Mouse (Mus musculus) hindbrain, embryonic 10.5 days (tissue): ENCODE data around the gene Rps15a. TPM values are rescaled to one million over a fixed set of nuclear protein-coding genes. Genes with fewer than 3 reads are reported as not detected.

Experiments used
- DNase-seq: peaks from one replicate; pipeline ENCODE4 v3.0.0-alpha.2; 2017; ENCODE audit warnings: low spot score
- H3K27ac ChIP-seq: fragments of 300-500 bp; sonication (generic); 2 replicates; pipeline ENCODE4 v1.5.1; 2016; ENCODE audit warnings: mild to moderate bottlenecking, moderate library complexity
- H3K27me3 ChIP-seq: fragments of 300-500 bp; sonication (generic); 2 replicates; pipeline ENCODE4 v1.6.1; 2016; ENCODE audit warnings: mild to moderate bottlenecking; ENCODE audit not compliant: poor library complexity, insufficient read depth, severe bottlenecking
- H3K36me3 ChIP-seq: fragments of 300-500 bp; sonication (generic); 2 replicates; pipeline ENCODE4 v1.6.1; 2016; ENCODE audit warnings: mild to moderate bottlenecking, moderate library complexity
- H3K4me1 ChIP-seq: fragments of 300-500 bp; sonication (generic); replicated peaks from 2 replicates; pipeline ENCODE4 v1.6.1; 2016; ENCODE audit warnings: mild to moderate bottlenecking
- H3K4me3 ChIP-seq: fragments of 300-500 bp; sonication (generic); 2 replicates; pipeline ENCODE4 v1.5.1; 2016; ENCODE audit warnings: mild to moderate bottlenecking, moderate library complexity
- H3K9me3 ChIP-seq: fragments of 300-500 bp; sonication (generic); 2 replicates; pipeline ENCODE4 v1.6.1; 2016; ENCODE audit warnings: mild to moderate bottlenecking, moderate library complexity
- WGBS: fragments of 180-500 bp; shearing (Covaris S2); methylation state at CpG from one replicate; pipeline ENCODE4 v1.1.7; 2016; 5-methylcytosine and 5-hydroxymethylcytosine counted together
- polyA plus RNA-seq: library from polyadenylated mRNA; unstranded; fragments of >200 nt; fragmentation: Nextera tagmentation; extraction: Ambion mirVana; gene quantifications from 2 replicates; pipeline ENCODE4 v1.2.1, GENCODE M21; 2016

Gene Rps15a
- polyA plus RNA-seq, 1 experiment from 2014 or later, result 573 TPM

DNA sequence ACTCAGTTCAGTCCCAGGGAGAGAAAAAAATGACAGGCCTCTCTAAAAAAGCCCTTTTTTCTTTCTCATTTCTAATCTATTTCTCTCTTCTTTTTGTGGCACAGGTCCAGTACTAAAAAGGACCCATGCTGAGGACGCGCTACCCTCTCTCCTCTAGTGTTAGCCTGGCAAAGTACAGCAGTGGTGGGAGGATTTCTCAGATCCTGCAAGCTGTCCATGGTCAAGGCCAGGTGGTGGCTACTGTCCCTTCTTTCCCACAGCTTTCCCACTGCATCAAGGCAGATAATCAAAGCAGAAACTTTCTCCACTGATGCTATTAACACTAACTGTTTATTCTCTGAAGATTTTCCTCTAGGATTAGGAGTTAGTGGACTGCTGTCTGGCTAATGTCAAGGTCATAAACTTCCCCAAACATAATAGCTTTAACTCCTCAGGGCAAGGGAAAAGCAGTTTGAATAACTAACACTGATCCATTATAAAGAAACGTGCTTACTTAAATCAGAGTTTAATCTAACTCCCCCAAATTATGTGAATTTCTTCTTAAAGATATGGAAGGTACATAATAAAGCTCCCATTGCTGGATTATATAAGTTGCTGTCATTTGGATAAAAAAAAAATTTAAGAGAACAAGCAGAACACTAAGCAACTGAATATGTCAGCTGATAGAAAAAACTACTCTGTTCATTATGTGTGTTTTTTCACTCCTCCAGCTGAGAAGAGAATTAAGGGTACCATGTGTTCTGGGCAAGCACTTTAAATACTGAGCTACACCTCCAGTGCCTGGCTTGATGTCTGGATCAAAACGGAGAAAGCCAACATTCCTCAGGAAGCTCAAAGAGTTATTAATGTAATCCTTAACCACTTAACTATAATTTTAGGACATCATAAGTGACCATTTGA is 7.8 kb upstream of the Rps15a start:
- peaks cover 23% of the 10 kb centered on the region for H3K4me1 ChIP-seq
- no peaks in the 10 kb centered on the region for H3K9me3 ChIP-seq
- peaks cover 80% of the 10 kb centered on the region for H3K36me3 ChIP-seq
- H3K27me3 ChIP-seq, result no peaks in the 10 kb centered on the region
- H3K27ac ChIP-seq, result no peak overlapping the region
- no peak for DNase-seq
- no peak overlapping the region for H3K4me3 ChIP-seq
- WGBS, result 95% methylated on average over 4 of the region's 4 CpGs

DNA sequence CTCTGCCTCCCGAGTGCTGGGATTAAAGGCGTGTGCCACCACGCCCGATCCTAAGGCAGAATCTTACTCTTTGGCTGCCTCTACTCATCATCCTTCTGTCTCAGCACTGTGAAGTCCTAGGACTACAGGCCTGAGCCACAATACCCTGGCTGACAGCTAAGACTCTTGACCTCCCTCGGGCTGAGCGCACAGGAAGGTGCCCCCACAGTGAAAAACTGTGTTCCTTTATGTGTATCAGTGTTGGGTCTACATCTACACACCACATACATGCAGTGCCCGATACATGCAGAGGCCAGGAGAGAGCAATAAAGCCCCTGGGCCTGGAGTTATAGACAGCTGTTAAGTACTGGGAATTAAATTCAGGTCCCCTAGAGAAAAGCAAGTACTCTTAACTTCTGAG is 6.2 kb upstream of the Rps15a start:
- 97% methylated on average over 7 of the region's 7 CpGs for WGBS
- Histone ChIP-seq H3K9me3 (no peaks in the 10 kb centered on the region), H3K27ac (no peak overlapping the region), H3K4me1 (peaks cover 17% of the 10 kb centered on the region), H3K36me3 (peaks cover 88% of the 10 kb centered on the region), H3K27me3 (no peaks in the 10 kb centered on the region), H3K4me3 (no peak overlapping the region)
- DNase-seq, result no peak

DNA sequence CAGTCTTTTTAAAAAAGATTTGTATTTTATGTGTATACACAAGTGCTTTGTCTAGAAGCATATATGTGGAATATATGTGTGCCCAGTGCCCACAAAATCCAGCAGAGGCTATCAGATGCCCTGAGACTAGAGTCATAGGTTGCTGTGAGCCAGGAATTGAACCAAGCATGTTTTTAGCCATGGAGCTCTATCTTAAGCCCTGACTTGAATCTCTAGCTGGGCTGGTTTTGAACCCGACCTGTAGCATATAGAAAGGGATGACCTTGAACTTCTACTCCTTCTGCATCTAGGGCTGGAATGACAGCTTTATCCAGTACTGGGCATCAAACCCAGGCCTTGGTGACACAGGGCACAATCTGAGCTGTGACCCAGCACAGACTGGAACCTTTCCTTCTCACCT is 4.7 kb upstream of the Rps15a start:
- H3K4me1 ChIP-seq, result peaks cover 11% of the 10 kb centered on the region
- H3K36me3 ChIP-seq, result peaks cover 72% of the 10 kb centered on the region
- H3K9me3 ChIP-seq, result no peaks in the 10 kb centered on the region
- 91% methylated on average over 1 of the region's 1 CpGs for WGBS
- no peak for DNase-seq
- H3K27me3 ChIP-seq, result no peaks in the 10 kb centered on the region
- no peak overlapping the region for H3K4me3 ChIP-seq
- H3K27ac ChIP-seq, result no peak overlapping the region

GRCm38 (mm10) chr7:118119946-118120345 is 4.0 kb upstream of the Rps15a start:
- no peak for DNase-seq
- H3K9me3 ChIP-seq, result no peaks in the 10 kb centered on the region
- H3K36me3 ChIP-seq, result peaks cover 71% of the 10 kb centered on the region
- H3K27ac ChIP-seq, result no peak overlapping the region
- 94% methylated on average over 5 of the region's 5 CpGs for WGBS
- no peaks in the 10 kb centered on the region for H3K27me3 ChIP-seq
- peaks cover 13% of the 10 kb centered on the region for H3K4me1 ChIP-seq
- H3K4me3 ChIP-seq, result no peak overlapping the region

DNA sequence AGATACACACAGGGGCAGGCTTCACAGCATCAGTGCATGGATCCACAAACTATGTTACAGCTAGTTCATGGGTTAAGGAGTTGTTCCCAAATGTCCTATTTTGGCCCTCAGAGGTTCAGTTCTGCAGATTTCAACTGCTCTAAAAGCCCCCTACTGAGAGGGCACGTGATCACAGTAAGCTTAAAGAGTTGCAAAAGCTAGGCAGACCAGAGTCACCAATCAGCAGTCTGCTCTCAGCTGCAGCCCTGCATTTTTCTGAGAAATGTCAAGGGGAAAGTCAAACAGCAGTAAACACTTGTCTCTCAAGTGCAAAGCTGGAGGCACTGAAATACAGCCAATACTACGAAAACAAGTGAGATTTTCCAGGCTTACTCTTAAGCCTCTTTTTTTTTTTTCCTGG is 3.2 kb upstream of the Rps15a start:
- peaks cover 21% of the 10 kb centered on the region for H3K4me1 ChIP-seq
- no peak overlapping the region for H3K27ac ChIP-seq
- H3K36me3 ChIP-seq, result peaks cover 73% of the 10 kb centered on the region
- no peaks in the 10 kb centered on the region for H3K27me3 ChIP-seq
- WGBS, result 64% methylated on average over 2 of the region's 2 CpGs
- H3K4me3 ChIP-seq, result no peak overlapping the region
- DNase-seq, result no peak
- no peaks in the 10 kb centered on the region for H3K9me3 ChIP-seq

DNA sequence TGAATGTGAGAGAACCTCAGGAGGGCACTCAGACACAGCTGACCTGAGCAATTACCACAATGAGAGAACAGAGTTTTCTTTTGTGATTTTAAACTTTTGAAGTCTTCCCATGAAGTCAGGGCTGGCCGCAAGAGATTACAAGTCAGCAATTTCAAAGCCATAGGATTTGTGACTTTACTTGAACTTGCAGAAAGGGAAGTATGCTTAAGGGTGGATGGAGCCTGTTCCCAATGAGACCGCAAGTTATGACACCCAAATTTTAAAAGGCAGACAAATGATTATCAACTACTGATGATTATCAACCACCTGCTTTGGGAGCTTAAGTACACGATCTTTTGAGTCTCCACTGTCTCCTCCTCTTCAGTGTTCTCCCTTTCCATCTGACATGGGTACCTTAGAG is 2.4 kb upstream of the Rps15a start:
- Histone ChIP-seq H3K27me3 (no peaks in the 10 kb centered on the region), H3K9me3 (no peaks in the 10 kb centered on the region), H3K4me3 (no peak overlapping the region), H3K36me3 (peaks cover 73% of the 10 kb centered on the region), H3K4me1 (peaks cover 28% of the 10 kb centered on the region), H3K27ac (no peak overlapping the region)
- DNase-seq, result no peak
- WGBS, result 86% methylated on average over 3 of the region's 3 CpGs

- Histone ChIP-seq H3K4me3 (no peak overlapping the region), H3K27me3 (no peaks in the 10 kb centered on the region), H3K36me3 (peaks cover 73% of the 10 kb centered on the region), H3K4me1 (peaks cover 36% of the 10 kb centered on the region), H3K9me3 (no peaks in the 10 kb centered on the region), H3K27ac (peak overlapping the region; percentile 99)
- DNase-seq, result no peak
- WGBS, result 50% methylated on average over 4 of the region's 4 CpGs
Measured at GRCm38 (mm10) chr7:118117539-118118210, 1.7 kb upstream of the Rps15a start.

- peak overlapping the region; percentile 99 for H3K27ac ChIP-seq
- WGBS, result 22% methylated on average over 8 of the region's 8 CpGs
- H3K9me3 ChIP-seq, result no peaks in the 10 kb centered on the region
- H3K36me3 ChIP-seq, result peaks cover 73% of the 10 kb centered on the region
- peaks cover 43% of the 10 kb centered on the region for H3K4me1 ChIP-seq
- H3K4me3 ChIP-seq, result peak overlapping the region; percentile 76; the same call in 1 of the 2 replicates
- H3K27me3 ChIP-seq, result no peaks in the 10 kb centered on the region
- DNase-seq, result no peak
Measured at GRCm38 (mm10) chr7:118116787-118117538, 975 bp upstream of the Rps15a start.

DNA sequence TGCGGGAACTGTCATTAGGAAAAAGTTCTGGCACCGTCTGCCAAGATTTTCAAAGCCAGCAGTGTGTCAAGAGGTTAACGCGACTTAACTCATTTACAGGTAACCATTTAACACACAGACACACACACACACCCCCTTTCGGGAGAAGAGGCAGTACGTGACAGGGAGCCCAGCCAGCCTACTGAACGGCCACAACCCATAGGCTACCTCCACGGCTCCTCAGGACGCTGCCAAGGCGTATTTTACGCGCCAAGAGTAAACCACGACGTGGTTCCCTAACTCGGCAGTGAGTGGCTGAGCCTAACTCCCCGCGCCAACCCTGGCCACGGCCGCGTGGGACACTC is 483 bp downstream of the Rps15a start:
- under 1% methylated on average over 20 of the region's 20 CpGs for WGBS
- Histone ChIP-seq H3K36me3 (peaks cover 73% of the 10 kb centered on the region), H3K4me1 (peaks cover 57% of the 10 kb centered on the region), H3K27ac (peak overlapping the region; percentile 99), H3K27me3 (no peaks in the 10 kb centered on the region), H3K4me3 (peak overlapping the region; percentile 76), H3K9me3 (no peaks in the 10 kb centered on the region)
- no peak for DNase-seq

GRCm38 (mm10) chr7:118113541-118114297 is 2.3 kb downstream of the Rps15a start:
- WGBS, result 75% methylated on average over 5 of the region's 5 CpGs
- DNase-seq, result no peak

GRCm38 (mm10) chr7:118111128-118111527 is 4.9 kb downstream of the Rps15a start:
- Histone ChIP-seq H3K27ac (no peak overlapping the region), H3K36me3 (peaks cover 89% of the 10 kb centered on the region), H3K27me3 (no peaks in the 10 kb centered on the region), H3K4me3 (peak overlapping the region; percentile 27; the same call in 1 of the 2 replicates), H3K4me1 (peaks cover 46% of the 10 kb centered on the region), H3K9me3 (no peaks in the 10 kb centered on the region)
- no peak for DNase-seq
- WGBS, result 87% methylated on average over 3 of the region's 3 CpGs

More at GRCm38 (mm10) chr7:118113541-118114297, 2.3 kb downstream of the Rps15a start:
- Histone ChIP-seq H3K27ac (no peak overlapping the region), H3K4me3 (peak overlapping the region; percentile 76), H3K9me3 (no peaks in the 10 kb centered on the region), H3K4me1 (peaks cover 57% of the 10 kb centered on the region), H3K27me3 (no peaks in the 10 kb centered on the region), H3K36me3 (peaks cover 73% of the 10 kb centered on the region)

GRCm38 (mm10) chr7:118107671-118108070 is 8.3 kb downstream of the Rps15a start:
- H3K4me1 ChIP-seq, result peaks cover 23% of the 10 kb centered on the region
- 56% methylated on average over 1 of the region's 1 CpGs for WGBS
- no peak for DNase-seq
- H3K27me3 ChIP-seq, result no peaks in the 10 kb centered on the region
- peaks cover 90% of the 10 kb centered on the region for H3K36me3 ChIP-seq
- H3K4me3 ChIP-seq, result no peak overlapping the region
- no peaks in the 10 kb centered on the region for H3K9me3 ChIP-seq
- H3K27ac ChIP-seq, result no peak overlapping the region
